Mouse (Mus musculus): ENCODE measurements around the gene Psmb6. TPM values are rescaled to one million over a fixed set of nuclear protein-coding genes. Genes with fewer than 3 reads are reported as not detected.
"Not testable (repeated sequence)": the region's sequence is repeated elsewhere in the genome, so short reads cannot be mapped to it uniquely, and the experiment has no call there.

The Psmb6 gene
- polyA plus RNA-seq, 1 experiment, result 141 TPM

- Histone ChIP-seq H3K27ac (ENCODE audit: insufficient read depth, low read depth, low read length) (no peak overlapping the region), H3K4me3 (ENCODE audit: insufficient read depth, low read length) (peak overlapping the region; percentile 68), H3K4me1 (ENCODE audit: control insufficient read depth, insufficient read depth, low read length) (peaks cover 25% of the 10 kb centered on the region)
- TF ChIP-seq POLR2A (IDR thresholded peaks at IDR 0.05; ENCODE audit: borderline replicate concordance, low read depth, low read length) (no peak), CTCF (IDR thresholded peaks at IDR 0.05; ENCODE audit: low read depth, low read length) (no peak)
Measured at GRCm38 (mm10) chr11:70564276-70564873, 39.2 kb downstream of the Psmb6 start.

- H3K27ac ChIP-seq (ENCODE audit: insufficient read depth, low read depth, low read length), result no peak overlapping the region
- TF ChIP-seq POLR2A (IDR thresholded peaks at IDR 0.05; ENCODE audit: borderline replicate concordance, low read depth, low read length) (no peak), CTCF (IDR thresholded peaks at IDR 0.05; ENCODE audit: low read depth, low read length) (no peak)
- no peak overlapping the region for H3K4me3 ChIP-seq (ENCODE audit: insufficient read depth, low read length)
- H3K4me1 ChIP-seq (ENCODE audit: control insufficient read depth, insufficient read depth, low read length), result peaks cover 36% of the 10 kb centered on the region
Measured at GRCm38 (mm10) chr11:70566586-70566985, 41.4 kb downstream of the Psmb6 start.

- H3K27ac ChIP-seq (ENCODE audit: insufficient read depth, low read depth, low read length); H3K4me3 ChIP-seq (ENCODE audit: insufficient read depth, low read length): not testable (repeated sequence)
- H3K4me1 ChIP-seq (ENCODE audit: control insufficient read depth, insufficient read depth, low read length), result peaks cover 31% of the 10 kb centered on the region
Measured at GRCm38 (mm10) chr11:70570614-70571013, 45.4 kb downstream of the Psmb6 start.

GRCm38 (mm10) chr11:70571641-70572040, 46.5 kb downstream of the Psmb6 start:
- peaks cover 33% of the 10 kb centered on the region for H3K4me1 ChIP-seq (ENCODE audit: control insufficient read depth, insufficient read depth, low read length)
- no peak for TF ChIP-seq POLR2A (IDR thresholded peaks at IDR 0.05; ENCODE audit: borderline replicate concordance, low read depth, low read length)
- no peak for TF ChIP-seq CTCF (IDR thresholded peaks at IDR 0.05; ENCODE audit: low read depth, low read length)
- H3K4me3 ChIP-seq (ENCODE audit: insufficient read depth, low read length), result no peak overlapping the region

GRCm38 (mm10) chr11:70572348-70572902, 47.3 kb downstream of the Psmb6 start:
- H3K4me3 ChIP-seq (ENCODE audit: insufficient read depth, low read length), result no peak overlapping the region
- H3K4me1 ChIP-seq (ENCODE audit: control insufficient read depth, insufficient read depth, low read length), result peaks cover 41% of the 10 kb centered on the region
- H3K27ac ChIP-seq (ENCODE audit: insufficient read depth, low read depth, low read length), result no peak overlapping the region
- TF ChIP-seq POLR2A (IDR thresholded peaks at IDR 0.05; ENCODE audit: borderline replicate concordance, low read depth, low read length) (no peak), CTCF (IDR thresholded peaks at IDR 0.05; ENCODE audit: low read depth, low read length) (no peak)

More at GRCm38 (mm10) chr11:70571641-70572040, 46.5 kb downstream of the Psmb6 start:
- H3K27ac ChIP-seq (ENCODE audit: insufficient read depth, low read depth, low read length), result no peak overlapping the region

GRCm38 (mm10) chr11:70573872-70574271, 48.7 kb downstream of the Psmb6 start:
- Histone ChIP-seq H3K27ac (ENCODE audit: insufficient read depth, low read depth, low read length) (no peak overlapping the region), H3K4me3 (ENCODE audit: insufficient read depth, low read length) (no peak overlapping the region), H3K4me1 (ENCODE audit: control insufficient read depth, insufficient read depth, low read length) (peaks cover 44% of the 10 kb centered on the region)
- TF ChIP-seq POLR2A (IDR thresholded peaks at IDR 0.05; ENCODE audit: borderline replicate concordance, low read depth, low read length), result no peak

GRCm38 (mm10) chr11:70577201-70577600, 52.0 kb downstream of the Psmb6 start:
- TF ChIP-seq CTCF (IDR thresholded peaks at IDR 0.05; ENCODE audit: low read depth, low read length), result no peak
- TF ChIP-seq POLR2A (IDR thresholded peaks at IDR 0.05; ENCODE audit: borderline replicate concordance, low read depth, low read length), result no peak
- peaks cover 56% of the 10 kb centered on the region for H3K4me1 ChIP-seq (ENCODE audit: control insufficient read depth, insufficient read depth, low read length)

More at GRCm38 (mm10) chr11:70577201-70577600, 52.0 kb downstream of the Psmb6 start:
- Histone ChIP-seq H3K4me3 (ENCODE audit: insufficient read depth, low read length) (no peak overlapping the region), H3K27ac (ENCODE audit: insufficient read depth, low read depth, low read length) (no peak overlapping the region)

Other genes starting within 250 kb of the Psmb6 start
- not detected in 2 replicates for gene Alox12e, start 202.7 kb upstream of the Psmb6 start, polyA plus RNA-seq (2012; ENCODE audit: insufficient read depth, insufficient read length, missing spikeins)
- gene Alox15, start 173.3 kb upstream of the Psmb6 start, polyA plus RNA-seq (2012; ENCODE audit: insufficient read depth, insufficient read length, missing spikeins), result 0.46 TPM in 1 of 2 replicates, not detected in the other
- gene Pelp1, start 115.3 kb upstream of the Psmb6 start, polyA plus RNA-seq (2012; ENCODE audit: insufficient read depth, insufficient read length, missing spikeins), result 19.3 and 21.2 TPM in 2 replicates
- gene Arrb2, start 92.7 kb upstream of the Psmb6 start, polyA plus RNA-seq (2012; ENCODE audit: insufficient read depth, insufficient read length, missing spikeins), result 520 and 549 TPM in 2 replicates
- 40.5 and 41.6 TPM in 2 replicates for gene Med11, start 73.4 kb upstream of the Psmb6 start, polyA plus RNA-seq (2012; ENCODE audit: insufficient read depth, insufficient read length, missing spikeins)
- 21.7 and 23.7 TPM in 2 replicates for gene Zmynd15, start 65.9 kb upstream of the Psmb6 start, polyA plus RNA-seq (2012; ENCODE audit: insufficient read depth, insufficient read length, missing spikeins)
- 434 and 456 TPM in 2 replicates for gene Cxcl16, start 65.4 kb upstream of the Psmb6 start, polyA plus RNA-seq (2012; ENCODE audit: insufficient read depth, insufficient read length, missing spikeins)
- 4.3 TPM in 2 replicates for gene Tm4sf5, start 20.1 kb upstream of the Psmb6 start, polyA plus RNA-seq (2012; ENCODE audit: insufficient read depth, insufficient read length, missing spikeins)
- not detected in 2 replicates for gene Vmo1, start 10.8 kb upstream of the Psmb6 start, polyA plus RNA-seq (2012; ENCODE audit: insufficient read depth, insufficient read length, missing spikeins)
- gene Gltpd2, start 6.2 kb upstream of the Psmb6 start, polyA plus RNA-seq (2012; ENCODE audit: insufficient read depth, insufficient read length, missing spikeins), result not detected in 2 replicates
- not detected in 2 replicates for gene Gm40193, start 7.6 kb downstream of the Psmb6 start, polyA plus RNA-seq (2012; ENCODE audit: insufficient read depth, insufficient read length, missing spikeins)
- gene Pld2, start 14.7 kb downstream of the Psmb6 start, polyA plus RNA-seq (2012; ENCODE audit: insufficient read depth, insufficient read length, missing spikeins), result 58.4 and 60.9 TPM in 2 replicates
- gene Mink1, start 37.5 kb downstream of the Psmb6 start, polyA plus RNA-seq (2012; ENCODE audit: insufficient read depth, insufficient read length, missing spikeins), result 139 and 151 TPM in 2 replicates
- gene 4930544D05Rik, start 90.5 kb downstream of the Psmb6 start, polyA plus RNA-seq (2012; ENCODE audit: insufficient read depth, insufficient read length, missing spikeins), result not detected in 2 replicates
- not detected in 2 replicates for gene Chrne, start 93.8 kb downstream of the Psmb6 start, polyA plus RNA-seq (2012; ENCODE audit: insufficient read depth, insufficient read length, missing spikeins)
- gene Gp1ba, start 113.8 kb downstream of the Psmb6 start, polyA plus RNA-seq (2012; ENCODE audit: insufficient read depth, insufficient read length, missing spikeins), result not detected in 2 replicates
- gene Rnf167, start 121.9 kb downstream of the Psmb6 start, polyA plus RNA-seq (2012; ENCODE audit: insufficient read depth, insufficient read length, missing spikeins), result 70.1 and 76.6 TPM in 2 replicates
- gene Slc25a11, start 122.1 kb downstream of the Psmb6 start, polyA plus RNA-seq (2012; ENCODE audit: insufficient read depth, insufficient read length, missing spikeins), result 99.9 and 110 TPM in 2 replicates
- gene Pfn1, start 129.3 kb downstream of the Psmb6 start, polyA plus RNA-seq (2012; ENCODE audit: insufficient read depth, insufficient read length, missing spikeins), result 1,781 and 1,801 TPM in 2 replicates
- gene Eno3, start 131.8 kb downstream of the Psmb6 start, polyA plus RNA-seq (2012; ENCODE audit: insufficient read depth, insufficient read length, missing spikeins), result 4.7 and 7.4 TPM in 2 replicates
- 86.8 and 101 TPM in 2 replicates for gene Spag7, start 144.0 kb downstream of the Psmb6 start, polyA plus RNA-seq (2012; ENCODE audit: insufficient read depth, insufficient read length, missing spikeins)
- 71.4 and 84.6 TPM in 2 replicates for gene Camta2, start 162.7 kb downstream of the Psmb6 start, polyA plus RNA-seq (2012; ENCODE audit: insufficient read depth, insufficient read length, missing spikeins)
- gene Inca1, start 174.8 kb downstream of the Psmb6 start, polyA plus RNA-seq (2012; ENCODE audit: insufficient read depth, insufficient read length, missing spikeins), result 1.7 TPM in 1 of 2 replicates, not detected in the other
- 56.2 and 57.9 TPM in 2 replicates for gene Kif1c, start 175.2 kb downstream of the Psmb6 start, polyA plus RNA-seq (2012; ENCODE audit: insufficient read depth, insufficient read length, missing spikeins)
- 2.7 and 3.3 TPM in 2 replicates for gene Zfp3, start 238.8 kb downstream of the Psmb6 start, polyA plus RNA-seq (2012; ENCODE audit: insufficient read depth, insufficient read length, missing spikeins)

Data from bone marrow macrophage, adult 2 months (primary cell).